Mouse (Mus musculus): Measurements from ENCODE around the gene Mst1r.

Mst1r gene

DNA sequence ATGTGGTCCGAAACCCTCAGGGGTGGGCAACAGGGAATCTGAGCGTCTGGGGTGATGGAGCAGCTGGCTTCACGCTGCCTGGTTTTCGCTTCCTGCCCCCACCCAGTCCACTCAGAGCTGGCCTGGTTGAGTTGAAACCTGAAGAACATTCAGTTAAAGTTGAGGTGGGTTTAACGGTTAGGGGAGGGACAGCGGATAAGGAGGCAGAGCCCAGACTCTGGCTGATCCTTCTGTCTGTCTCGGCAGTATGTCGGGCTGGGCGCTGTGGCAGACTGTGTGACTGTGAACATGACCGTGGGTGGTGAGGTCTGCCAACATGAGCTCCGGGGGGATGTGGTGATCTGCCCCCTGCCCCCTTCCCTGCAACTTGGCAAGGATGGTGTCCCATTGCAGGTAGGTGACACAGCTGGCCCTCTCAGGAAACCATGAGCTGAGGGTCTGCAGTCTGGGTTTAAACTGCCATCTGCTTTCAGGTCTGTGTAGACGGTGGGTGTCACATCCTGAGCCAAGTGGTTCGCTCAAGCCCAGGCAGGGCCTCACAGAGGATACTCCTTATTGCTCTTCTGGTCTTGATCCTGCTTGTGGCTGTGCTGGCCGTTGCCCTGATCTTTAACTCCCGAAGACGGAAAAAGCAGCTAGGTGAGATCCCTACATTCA is 8.2 kb downstream of the Mst1r start:
- no peak for DNase-seq (ENCODE audit: low spot score)

DNA sequence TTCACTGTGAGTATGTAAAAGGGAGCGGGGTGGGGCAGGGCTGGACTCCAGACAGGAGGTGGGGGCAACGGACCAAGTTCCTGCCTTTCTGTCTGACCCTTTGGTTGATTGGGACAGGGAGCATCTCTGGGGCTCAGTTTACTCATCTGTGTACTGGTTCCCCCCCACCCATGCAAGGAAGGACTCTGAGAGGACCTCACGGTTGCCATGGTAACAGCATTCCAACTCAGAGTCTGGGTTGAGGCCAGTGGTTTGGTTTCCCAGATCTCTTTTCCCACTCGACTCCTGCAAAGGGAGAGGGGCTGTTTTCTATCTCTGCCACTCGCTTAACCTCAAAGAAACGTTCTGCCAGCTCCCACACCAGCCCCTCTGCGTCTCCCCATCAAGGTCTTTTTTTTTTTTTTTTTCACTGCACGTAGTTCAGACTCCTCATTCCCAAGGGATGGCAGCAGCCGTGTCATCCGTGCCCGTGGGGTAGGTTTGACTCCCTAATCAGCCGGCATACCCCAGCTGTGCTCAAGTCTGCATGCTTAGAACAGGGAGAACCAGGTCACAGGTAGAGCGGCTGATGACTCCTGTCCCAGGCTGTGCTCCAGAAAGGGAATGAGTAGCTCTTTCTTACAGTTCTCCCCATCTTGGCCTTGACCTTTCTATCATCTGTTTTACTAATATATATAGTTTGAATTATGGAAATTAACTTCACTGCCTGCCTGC is 11.4 kb downstream of the Mst1r start:
- no peak for DNase-seq (ENCODE audit: low spot score)

DNA sequence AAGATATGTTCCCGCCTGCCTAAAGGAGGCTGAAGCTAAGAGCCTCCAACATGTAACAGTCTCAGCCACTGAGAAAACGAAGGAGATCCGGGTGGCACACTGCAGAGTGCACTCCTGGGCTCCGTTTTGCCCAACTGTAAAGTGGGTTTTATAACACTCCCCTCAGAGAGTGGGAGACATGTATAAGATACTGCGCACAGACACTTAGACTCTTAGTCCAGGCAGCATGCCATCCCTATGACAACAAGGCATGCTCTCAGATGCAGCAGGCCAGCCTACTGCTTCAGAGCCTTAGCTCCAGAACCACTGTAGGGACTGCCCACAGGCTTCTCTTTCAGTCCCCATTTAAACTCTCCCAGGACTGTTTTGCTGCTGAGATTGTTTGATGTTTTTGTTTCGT is 12.2 kb downstream of the Mst1r start:
- DNase-seq (ENCODE audit: low spot score), result no peak

DNA sequence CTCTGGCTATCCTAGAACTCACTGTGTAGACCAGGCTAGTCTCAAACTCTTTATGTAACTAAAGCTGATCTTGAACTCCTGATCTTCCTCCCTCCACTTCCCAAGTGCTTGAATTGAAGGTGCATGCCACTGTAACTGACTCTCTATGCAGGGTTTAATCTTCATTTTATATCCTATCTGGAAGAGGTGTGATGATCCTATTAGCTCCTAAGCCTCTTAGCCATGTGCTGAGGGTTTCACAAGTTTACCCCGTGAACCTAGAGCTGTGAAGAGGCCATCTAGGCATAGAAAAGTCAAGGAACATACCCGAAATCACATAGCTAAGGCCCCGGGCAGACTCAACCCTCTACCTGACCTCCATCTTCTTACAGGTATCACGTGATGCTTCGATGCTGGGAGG is 12.8 kb downstream of the Mst1r start:
- DNase-seq (ENCODE audit: low spot score), result no peak

DNA sequence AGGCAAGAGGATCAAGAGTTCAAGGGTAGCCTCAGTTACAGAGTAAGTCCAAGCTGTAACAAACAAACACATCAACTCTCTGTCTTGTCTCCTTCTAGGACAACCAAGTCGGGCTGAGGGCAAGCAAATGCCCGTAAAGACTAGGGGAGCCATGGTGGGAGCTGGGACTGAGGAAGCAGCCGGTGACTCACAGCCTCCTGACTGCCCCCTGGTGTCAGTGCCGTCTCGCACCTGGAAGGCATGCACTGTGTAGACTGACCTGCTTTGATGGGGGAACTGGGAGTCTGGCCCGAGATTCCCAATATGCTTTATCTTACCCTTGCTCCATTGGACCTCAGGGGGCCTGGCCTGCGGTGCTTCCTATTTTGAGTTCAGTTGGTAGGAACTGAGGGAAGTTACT is 16.3 kb downstream of the Mst1r start:
- peak; percentile 55 for DNase-seq (ENCODE audit: low spot score)

DNA sequence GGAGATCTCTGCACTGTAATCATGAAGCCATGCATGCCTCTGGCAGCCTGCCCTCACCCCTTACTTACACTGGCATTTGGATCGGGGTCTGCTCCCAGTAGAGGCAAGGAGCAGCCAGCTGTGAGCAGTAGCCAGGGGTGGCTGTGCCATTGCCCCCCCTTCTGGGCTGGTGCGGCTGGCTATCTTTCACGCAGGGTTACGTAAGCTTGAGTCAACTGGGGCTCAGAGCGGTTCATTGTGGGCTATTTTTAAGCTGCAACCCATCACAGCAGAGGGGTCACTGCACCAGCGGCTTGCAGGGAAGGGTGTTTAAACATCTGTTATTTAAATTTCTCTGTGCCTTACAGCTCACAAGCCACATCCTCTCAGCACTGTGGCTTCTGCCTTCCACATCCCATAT is 17.3 kb downstream of the Mst1r start:
- no peak for DNase-seq (ENCODE audit: low spot score)

DNA sequence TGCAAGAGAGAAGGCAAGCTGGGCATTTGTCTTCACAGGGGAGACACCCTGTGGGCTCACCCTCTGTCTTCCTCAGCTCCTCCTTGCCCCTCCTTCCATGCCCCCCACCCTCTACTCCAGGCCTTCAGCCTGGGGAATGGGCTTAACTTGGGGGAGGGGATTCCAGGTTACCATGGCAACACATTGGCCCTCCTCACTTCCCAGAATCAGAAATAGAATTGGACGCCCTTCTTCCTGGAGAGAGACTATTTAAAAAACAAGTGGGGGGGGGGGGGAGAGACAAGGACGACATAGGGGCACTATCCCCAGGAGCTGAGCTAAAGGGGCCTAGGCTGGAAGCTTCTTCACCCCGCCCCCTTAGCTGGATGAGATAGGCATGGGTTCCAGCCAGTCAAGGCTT is 18.6 kb downstream of the Mst1r start:
- no peak for DNase-seq (ENCODE audit: low spot score)

DNA sequence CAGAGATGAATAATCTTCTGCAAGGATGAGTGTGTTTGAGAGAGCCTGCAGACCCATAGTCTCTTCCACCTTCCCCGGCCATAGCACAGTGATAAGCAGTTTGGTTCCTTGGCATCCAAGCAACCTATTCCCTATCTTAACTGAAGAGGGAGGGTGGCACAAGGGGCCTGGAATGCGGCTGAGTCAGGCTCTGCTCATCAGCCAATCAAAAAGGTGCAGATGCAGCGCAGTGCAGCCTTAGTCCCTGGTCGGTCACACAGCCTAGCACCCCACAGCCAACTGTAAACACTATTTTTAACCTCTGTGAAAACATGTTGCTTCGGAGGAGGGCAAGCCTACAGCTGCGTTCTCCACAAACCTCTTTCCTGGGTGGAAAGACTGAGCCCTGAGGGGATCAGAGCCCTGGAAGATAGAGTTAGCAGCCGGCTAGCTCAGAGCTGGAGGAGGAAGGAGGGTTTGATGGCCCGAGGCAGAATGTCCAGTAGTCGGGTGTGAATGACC is 20.3 kb downstream of the Mst1r start:
- DNase-seq (ENCODE audit: low spot score), result no peak

DNA sequence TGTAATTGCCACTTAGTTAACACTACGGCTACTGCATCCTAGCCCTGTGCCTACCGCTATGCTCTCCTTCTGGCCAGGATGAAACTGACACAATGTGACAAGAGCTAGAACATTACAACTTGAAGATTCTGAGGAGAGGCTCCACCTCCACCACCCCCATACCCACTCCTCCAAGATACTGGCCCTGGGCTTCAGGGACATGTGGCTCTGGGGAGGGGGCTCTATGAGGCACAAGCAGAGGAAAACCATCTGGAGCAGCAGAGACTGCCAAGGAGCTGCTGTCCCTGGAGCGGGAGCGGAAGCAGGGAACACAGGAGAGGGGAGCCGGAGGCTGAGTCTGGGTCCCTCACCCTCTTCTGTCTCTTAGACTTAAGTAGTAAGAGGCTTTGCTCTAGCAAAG is 21.1 kb downstream of the Mst1r start:
- DNase-seq (ENCODE audit: low spot score), result no peak

DNA sequence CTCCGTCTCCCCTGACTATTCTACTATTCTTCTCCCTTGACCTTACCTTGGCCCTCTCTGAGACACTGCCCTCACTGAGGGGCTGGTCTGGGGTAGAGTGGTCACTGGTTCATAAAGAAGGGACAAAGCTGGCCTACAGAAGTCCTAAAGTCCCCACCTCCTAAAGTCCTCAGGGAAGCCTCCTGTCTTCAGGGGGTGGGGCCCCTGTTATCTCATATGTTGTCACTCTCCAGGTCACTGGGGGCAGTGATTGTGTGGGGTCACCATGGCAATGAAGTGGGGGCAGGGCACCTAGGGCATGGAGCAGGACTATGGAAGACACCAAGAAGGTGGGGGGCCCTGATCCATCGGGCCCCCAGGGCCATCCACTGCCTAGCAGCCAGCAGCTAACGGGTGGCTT is 21.5 kb downstream of the Mst1r start, which contains the start of gene Actl11:
Actl11 (plus strand) TSS at position 301 of the 400 bp plus-strand sequence.
- DNase-seq (ENCODE audit: low spot score), result no peak

DNA sequence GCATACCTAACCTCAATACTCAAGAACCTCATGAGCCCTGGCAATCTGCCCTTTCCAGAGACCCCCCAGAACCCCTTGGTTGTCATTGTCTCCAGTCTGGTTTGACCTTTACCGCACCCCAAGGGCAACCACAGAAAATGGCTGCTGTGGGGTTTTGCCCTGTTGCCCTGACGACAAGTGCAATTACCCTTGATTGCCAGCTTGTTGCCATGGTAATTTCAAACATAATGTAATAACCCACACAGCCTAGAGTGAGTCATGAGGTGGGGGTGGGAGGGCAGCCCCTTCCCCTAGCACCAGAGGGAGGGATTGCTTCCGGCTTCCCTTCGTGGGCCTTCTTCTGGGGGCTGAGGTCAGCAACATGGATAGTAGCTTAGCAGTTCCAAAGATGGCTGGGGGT is 25.5 kb downstream of the Mst1r start:
- DNase-seq (ENCODE audit: low spot score), result no peak

DNA sequence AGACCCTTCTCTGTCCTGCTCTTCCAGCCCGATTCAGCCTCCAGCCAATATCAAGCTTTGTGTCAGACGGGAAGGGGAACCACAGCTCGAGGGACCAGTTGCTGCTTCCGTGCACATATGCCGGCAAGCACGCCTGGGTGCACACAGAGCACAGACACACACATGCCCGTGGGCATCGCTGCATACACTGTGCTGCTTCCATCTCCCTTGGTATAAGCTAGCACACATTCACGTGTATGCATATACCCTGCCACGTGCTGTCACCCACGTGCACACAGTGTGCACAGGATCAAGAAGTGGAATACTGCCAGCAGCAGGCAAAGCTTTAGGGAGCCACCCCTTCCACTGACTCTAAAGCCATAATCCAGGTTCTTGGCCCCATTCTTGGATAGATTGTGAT is 27.5 kb downstream of the Mst1r start:
- DNase-seq (ENCODE audit: low spot score), result no peak

DNA sequence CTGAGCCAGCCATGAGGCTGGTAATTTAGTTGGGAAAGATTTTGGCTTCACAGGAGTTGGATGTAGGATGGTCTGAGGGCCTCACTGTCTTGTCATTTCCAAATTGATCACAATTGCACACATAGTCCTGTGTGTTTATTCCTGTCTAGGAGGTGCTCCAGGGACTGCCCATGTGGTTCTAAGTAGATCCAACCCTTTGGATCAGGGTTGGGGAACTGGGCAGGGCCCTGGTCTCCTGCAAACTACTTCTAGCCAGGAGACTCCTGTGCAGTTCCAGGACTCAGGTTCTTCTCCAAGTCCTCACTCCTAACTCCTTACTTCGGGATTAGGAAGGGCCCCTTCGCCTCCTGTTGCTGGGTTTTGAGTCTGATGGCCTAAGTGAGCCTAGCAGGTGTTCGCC is 28.7 kb downstream of the Mst1r start, which contains the start of gene Camkv:
Camkv (plus strand) TSS at position 301 of the 400 bp plus-strand sequence.
- no peak for DNase-seq (ENCODE audit: low spot score)

DNA sequence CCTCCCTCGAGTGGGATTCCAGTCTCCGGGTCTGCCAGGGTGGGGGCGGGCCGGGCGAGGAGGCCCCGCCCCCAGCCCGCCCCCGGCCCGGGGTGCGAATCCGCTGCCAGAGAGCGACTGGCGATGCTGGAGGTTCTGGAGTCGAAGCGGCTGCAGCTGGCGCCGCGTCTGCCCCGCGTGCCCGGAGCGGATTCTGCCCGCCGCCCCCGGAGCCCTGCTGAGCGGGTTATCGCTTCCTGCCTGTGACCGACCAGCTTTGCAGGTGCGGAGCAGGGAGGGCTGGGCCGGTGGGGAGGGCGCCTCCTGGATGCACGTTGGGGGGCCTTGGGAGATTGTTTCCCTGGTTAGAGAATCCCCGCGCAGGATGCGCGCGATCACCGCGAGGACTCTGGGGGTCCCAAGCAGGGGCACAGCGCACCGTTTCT is 29.1 kb downstream of the Mst1r start:
- DNase-seq (ENCODE audit: low spot score), result peak; percentile 29

DNA sequence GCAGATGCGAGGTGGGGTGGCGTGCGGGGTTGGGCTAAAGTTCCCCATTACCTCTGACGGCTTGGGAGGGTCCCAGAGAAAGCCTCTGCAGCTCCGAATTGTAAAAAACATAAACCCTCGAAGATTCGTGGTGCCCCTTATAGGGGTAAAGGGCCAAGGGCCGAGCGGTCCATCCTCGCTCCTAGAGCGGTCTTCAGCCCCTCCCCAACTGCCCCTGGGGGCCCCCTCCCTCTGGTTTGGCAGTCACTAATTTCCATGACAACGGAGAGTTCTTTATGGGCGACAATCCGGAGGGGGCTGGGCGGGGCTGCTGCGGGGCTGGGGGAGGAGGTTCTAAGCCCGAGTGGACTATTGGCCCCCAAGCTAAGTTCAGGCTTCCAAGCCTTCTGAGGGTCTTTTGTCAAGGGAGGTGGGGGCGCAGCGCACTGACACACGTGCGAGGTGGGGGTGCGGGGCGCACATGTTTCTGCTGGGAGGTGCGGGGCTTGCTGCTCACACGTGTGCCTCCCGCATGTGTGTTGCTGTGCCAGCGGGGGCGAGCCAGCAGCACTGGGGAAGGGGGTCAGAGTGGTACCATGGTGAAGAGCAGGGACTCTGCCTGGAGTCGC is 29.6 kb downstream of the Mst1r start:
- no peak for DNase-seq (ENCODE audit: low spot score)

DNA sequence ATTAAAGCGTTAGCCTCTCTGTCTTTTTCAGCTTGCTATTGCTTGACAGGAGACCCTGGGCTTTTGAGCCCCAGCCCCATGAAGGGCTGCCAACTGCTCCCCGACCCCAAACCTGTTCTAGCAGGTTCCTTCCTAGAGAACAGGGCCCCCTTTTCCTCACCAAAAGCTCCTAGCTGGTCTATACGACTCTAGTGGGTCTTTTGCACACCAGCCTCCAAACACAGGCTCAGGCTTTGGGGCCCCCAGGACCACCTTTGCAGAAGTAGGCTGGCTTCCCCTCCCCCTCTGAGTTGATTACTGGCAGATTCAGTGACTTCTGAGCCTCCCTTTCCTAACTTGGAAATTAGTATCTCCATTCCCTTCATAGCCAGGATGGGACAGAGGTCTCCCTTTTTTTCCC is 30.2 kb downstream of the Mst1r start:
- DNase-seq (ENCODE audit: low spot score), result no peak

DNA sequence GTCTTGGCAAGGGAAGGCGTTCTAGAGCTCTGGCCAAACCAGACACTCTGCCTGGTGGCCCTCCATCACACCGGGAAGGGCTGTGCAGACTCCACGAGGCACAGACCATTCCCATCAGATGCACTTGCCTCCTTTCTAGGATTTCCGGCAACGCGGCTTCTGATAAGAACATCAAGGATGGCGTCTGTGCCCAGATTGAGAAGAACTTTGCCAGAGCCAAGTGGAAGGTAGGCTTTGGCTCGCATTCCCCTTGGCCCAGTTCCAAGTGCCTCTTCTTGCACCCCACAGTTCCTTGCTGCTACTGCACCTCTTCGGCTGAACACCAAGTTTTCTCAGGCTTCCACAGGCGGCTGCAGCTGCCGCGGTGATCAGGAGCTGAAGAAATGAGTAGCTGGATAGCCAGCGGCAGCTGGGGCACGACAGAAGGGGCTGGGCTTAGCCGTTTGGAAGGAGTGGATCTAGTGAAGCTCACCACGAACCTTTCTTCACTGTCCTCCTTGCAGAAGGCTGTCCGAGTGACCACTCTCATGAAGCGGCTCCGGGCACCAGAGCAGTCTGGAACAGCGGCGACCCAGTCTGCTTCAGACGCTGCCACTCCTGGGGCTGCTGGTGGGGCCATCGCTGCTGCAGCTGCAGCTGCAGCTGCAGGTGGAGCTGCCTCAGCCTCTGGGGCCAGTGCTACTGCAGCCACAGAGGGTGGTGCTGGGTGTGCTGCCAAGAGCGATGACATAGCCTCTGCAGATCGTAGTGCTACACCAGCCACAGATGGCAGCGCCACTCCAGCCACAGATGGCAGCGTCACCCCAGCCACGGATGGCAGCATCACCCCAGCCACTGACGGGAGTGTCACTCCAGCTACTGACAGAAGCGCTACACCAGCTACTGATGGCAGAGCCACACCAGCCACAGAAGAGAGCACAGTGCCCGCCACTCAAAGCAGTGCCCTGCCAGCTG is 40.8 kb downstream of the Mst1r start:
- no peak for DNase-seq (ENCODE audit: low spot score)

DNA sequence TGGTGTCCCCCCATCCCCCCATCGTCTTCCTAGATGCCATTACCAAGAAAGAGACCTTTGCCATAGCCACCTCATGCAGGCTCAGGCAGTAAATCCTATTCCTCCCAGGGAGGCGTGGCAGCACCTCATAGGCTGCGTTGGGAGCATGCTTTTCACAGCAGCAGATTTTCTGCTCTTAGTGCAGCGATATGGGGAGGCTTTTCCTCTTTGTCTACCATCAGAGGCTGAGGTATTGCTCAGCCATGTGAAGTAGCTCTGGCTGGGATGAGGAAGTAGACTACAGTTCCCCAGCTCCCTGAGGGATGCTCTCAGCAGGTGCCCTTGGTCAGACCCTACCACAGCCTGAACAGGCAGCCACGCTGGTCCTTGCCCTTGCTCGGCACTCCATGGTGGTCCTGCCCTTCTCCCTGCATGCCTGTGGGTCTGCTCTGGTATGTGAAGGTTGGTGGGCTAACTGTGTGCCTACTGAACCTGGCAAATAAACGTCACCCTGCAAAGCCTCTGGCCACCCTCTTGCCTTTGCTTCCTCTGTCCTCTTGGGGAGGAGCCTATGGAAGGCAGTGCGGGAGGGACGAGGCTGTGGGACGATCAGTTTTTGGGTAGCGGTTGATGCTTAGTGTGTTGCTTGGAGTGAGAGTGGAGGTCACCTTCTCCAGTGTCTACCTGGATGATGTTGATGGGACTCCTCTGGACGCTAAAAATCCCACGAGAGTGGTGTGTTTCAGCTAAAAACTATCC is 42.7 kb downstream of the Mst1r start:
- DNase-seq (ENCODE audit: low spot score), result no peak

DNA sequence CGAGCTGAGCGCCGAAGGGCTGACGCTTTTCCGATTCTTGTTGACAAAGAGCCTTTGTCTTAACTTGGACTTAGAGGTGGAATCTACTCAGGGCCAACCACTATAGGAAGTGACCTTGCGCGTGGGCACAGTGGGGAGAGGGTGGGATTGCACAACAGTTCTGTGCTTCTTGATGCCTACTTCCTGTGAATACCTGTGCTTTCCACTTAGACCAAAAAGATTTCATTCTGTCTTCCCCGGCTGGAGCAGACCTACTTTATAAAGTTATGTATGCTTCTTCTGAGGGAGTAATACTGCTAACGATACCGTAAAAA is 43.2 kb downstream of the Mst1r start, which contains the start of gene Traip:
Traip (plus strand) TSS at position 215 of the 314 bp plus-strand sequence.
- DNase-seq (ENCODE audit: low spot score), result no peak

DNA sequence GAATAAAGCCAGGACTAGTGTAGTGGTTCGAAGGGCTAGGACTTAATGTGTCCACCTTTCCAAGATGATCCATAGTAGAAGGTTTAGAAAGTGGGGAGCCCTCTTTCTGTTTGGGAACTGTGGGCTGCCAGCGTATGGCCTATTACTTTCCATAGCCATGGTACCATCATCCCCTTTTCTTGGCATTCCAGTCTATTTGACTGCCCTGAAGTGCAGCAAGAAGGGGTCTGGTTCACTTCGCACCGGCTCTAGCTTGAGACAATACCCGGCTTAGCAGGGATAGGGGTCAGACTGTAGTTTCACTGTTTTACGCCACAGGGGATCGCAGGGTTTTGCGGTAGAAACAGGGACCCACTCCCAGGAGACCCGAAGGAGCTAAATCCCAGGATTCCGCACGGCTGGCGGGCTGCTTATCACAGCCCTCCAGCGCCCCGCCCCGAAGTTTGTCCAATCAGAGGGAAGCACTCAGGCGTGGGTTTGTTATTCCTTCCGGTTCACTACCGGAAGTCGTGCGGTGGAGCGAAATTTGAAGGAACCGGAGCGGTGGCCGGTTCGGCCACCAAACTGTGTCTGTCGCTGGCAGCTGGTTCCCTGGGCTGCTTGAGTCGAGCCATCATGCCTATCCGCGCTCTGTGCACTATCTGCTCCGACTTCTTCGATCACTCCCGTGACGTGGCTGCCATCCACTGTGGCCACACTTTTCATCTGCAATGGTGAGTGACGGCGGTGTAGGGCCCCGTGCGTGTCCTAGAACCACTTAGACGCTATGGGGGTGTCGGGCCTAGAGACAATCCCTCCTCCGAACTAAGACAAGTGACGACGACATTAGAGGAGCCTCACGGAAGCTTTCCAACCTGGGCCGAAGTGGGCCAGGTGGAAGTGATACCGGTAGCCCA is 44.0 kb downstream of the Mst1r start:
- DNase-seq (ENCODE audit: low spot score), result peak; percentile 94
